Mouse (Mus musculus) forebrain, embryonic 14.5 days (tissue): ENCODE measurements around the gene Tshz2. TPM values are rescaled to one million over a fixed set of nuclear protein-coding genes. Genes with fewer than 3 reads are reported as not detected.
A peak's percentile ranks its signal among the peaks of the same experiment; 100 is the strongest.

Source experiments
- ATAC-seq: fragments of 200-750 bp; cut with Nextera tagmentation; 2 replicates; pipeline ENCODE4 v1.8.0; 2017; ENCODE audit warnings: mild to moderate bottlenecking, moderate library complexity
- DNase-seq: peaks from one replicate; pipeline ENCODE4 v3.0.0-alpha.2; 2015; ENCODE audit warnings: low spot score
- H3K27ac ChIP-seq: fragments of 300-500 bp; sonication (generic); 2 replicates; pipeline ENCODE4 v1.5.1; 2014; ENCODE audit warnings: low read depth, mild to moderate bottlenecking, control low read depth, low read length, moderate library complexity
- H3K27me3 ChIP-seq: fragments of 300-500 bp; sonication (generic); replicated peaks from 2 replicates; pipeline ENCODE4 v1.6.1; 2014; ENCODE audit warnings: low read length, control low read depth, mixed read lengths; ENCODE audit not compliant: control insufficient read depth, insufficient read depth
- H3K36me3 ChIP-seq: fragments of 300-500 bp; sonication (generic); 2 replicates; pipeline ENCODE4 v1.6.1; 2014; ENCODE audit warnings: low read length, control low read depth; ENCODE audit not compliant: control insufficient read depth, insufficient read depth
- H3K4me1 ChIP-seq: fragments of 300-500 bp; sonication (generic); 2 replicates; pipeline ENCODE4 v1.6.1; 2014; ENCODE audit warnings: antibody characterized with exemption, low read length, control low read depth; ENCODE audit not compliant: control insufficient read depth, insufficient read depth
- H3K4me2 ChIP-seq: fragments of 300-500 bp; sonication (generic); 2 replicates; pipeline ENCODE4 v1.6.1; 2014; ENCODE audit warnings: mild to moderate bottlenecking, control low read depth, low read length
- H3K4me3 ChIP-seq: fragments of 300-500 bp; sonication (generic); 2 replicates; pipeline ENCODE4 v1.5.1; 2014; ENCODE audit warnings: low read depth, low read length, control low read depth
- H3K9ac ChIP-seq: fragments of 300-500 bp; sonication (generic); 2 replicates; pipeline ENCODE4 v1.6.1; 2014; ENCODE audit warnings: mild to moderate bottlenecking, low read length, control low read depth, moderate library complexity
- H3K9me3 ChIP-seq: fragments of 300-500 bp; sonication (generic); replicated peaks from 2 replicates; pipeline ENCODE4 v1.6.1; 2016; ENCODE audit warnings: low read length, control low read depth, mixed read lengths; ENCODE audit not compliant: control insufficient read depth
- WGBS: fragments of 180-500 bp; shearing (Covaris S2); extraction: QIAGEN DNeasy Blood & Tissue Kit; methylation state at CpG from one replicate; pipeline ENCODE4 v1.1.7; 2014; 5-methylcytosine and 5-hydroxymethylcytosine counted together
- polyA plus RNA-seq: library from polyadenylated mRNA; unstranded; fragments of >200 nt; fragmentation: Nextera tagmentation; extraction: Ambion mirVana; gene quantifications from 2 replicates; pipeline ENCODE4 v1.2.1, GENCODE M21; 2014

Gene Tshz2
- polyA plus RNA-seq, 1 experiment from 2014 or later, result 3.4 TPM

DNA sequence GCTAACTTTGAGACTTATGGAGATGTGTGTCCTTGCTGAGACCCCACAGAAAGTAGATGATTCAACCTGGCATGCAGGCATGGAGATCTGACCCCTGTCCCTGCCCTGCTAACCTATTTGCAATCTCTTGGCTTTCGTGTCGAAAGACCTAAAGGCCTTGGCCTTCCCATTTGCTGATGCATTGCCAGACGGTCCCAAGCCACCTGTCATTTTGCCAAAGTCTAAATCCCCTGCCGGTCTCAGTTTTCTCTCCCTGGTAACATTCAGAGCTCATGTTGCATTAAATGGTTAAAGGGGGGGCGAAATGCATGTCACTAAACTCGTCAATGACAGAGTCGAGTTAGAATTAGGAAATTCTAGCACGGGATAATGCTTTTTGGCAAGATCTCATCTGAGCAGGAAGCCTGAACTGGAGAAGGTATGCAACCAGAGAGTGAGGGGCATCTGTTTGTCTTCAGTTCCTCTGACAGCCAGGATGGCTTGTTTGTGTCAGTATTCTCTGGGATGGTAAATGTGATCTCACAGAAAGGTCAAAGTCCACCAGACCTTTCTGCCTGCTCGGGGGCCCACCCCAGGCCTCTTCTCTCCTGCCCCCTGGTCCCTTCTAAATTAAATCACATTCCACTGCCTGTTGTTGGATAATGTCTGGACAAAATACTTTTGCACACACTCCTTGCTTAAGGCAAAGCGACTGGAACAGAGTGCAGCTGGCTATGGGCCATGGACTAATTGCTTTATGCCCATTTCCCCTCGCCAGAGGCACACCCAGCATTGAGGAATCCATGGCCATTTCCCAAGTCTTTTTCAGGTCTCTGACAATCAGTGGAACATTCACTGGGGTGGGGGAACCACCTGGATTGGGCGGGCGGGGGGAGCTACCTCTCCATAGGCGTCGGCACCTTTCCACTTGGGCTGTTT is 118.0 kb downstream of the Tshz2 start:
- Histone ChIP-seq H3K27me3 (no peaks in the 10 kb centered on the region), H3K27ac (peak overlapping the region; percentile 33; the same call in 1 of the 2 replicates), H3K9me3 (no peaks in the 10 kb centered on the region), H3K4me3 (no peak overlapping the region), H3K4me1 (peaks cover 3% of the 10 kb centered on the region; the same call in 1 of the 2 replicates), H3K9ac (no peak overlapping the region), H3K36me3 (no peaks in the 10 kb centered on the region), H3K4me2 (no peak overlapping the region)
- DNase-seq (peak; percentile 74), ATAC-seq (peak; percentile 44; the same call in 1 of the 2 replicates)
- WGBS, result 43% methylated on average over 15 of the region's 15 CpGs

DNA sequence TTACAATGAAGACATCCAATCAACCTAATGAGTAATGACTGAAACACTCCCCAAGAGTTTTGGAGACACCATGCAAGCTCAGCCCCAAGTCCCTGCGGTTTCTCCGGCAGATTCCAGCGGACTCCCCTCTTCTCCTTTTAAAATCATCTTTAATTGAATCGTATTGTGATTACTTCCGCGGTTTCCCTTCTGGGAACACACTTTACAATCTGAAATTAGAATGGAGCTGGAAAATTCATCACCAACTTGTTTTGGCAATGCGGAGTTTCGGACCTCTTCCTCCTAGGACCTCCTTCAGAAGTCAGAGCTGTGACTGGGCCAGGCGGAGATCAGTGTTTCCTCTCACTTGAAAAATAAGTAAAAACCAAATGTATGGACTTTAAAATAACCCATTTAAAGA is 119.3 kb downstream of the Tshz2 start:
- DNase-seq, result no peak
- no peak for ATAC-seq
- Histone ChIP-seq H3K36me3 (no peaks in the 10 kb centered on the region), H3K4me2 (no peak overlapping the region), H3K4me3 (no peak overlapping the region), H3K4me1 (peaks cover 3% of the 10 kb centered on the region; the same call in 1 of the 2 replicates), H3K27me3 (no peaks in the 10 kb centered on the region), H3K9me3 (no peaks in the 10 kb centered on the region), H3K27ac (no peak overlapping the region), H3K9ac (no peak overlapping the region)
- 88% methylated on average over 9 of the region's 9 CpGs for WGBS

DNA sequence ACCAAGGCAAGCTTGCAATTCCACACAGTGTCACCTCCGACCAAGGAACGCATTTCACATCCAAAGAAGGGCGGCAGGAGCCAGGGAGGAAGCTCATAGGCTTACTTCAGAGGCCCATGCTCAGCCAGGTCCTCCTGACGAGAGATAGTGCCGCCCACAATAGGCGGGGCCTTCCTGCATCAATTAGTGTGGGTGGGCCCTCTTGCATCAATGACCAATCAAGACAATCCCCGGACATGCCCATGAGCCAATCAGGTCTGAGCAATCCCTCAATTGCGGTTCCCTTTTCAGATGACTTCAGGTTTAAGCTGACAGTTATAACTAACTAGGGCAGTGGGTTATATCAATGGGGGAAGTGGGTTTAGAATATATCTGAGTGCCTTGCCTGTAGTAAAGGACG is 120.6 kb downstream of the Tshz2 start:
- H3K4me3 ChIP-seq, result no peak overlapping the region
- no peak overlapping the region for H3K9ac ChIP-seq
- no peak overlapping the region for H3K27ac ChIP-seq
- 88% methylated on average over 9 of the region's 9 CpGs for WGBS
- no peaks in the 10 kb centered on the region for H3K27me3 ChIP-seq
- H3K4me1 ChIP-seq, result peaks cover 3% of the 10 kb centered on the region; the same call in 1 of the 2 replicates
- no peak overlapping the region for H3K4me2 ChIP-seq
- H3K9me3 ChIP-seq, result no peaks in the 10 kb centered on the region
- ATAC-seq (no peak), DNase-seq (no peak)
- no peaks in the 10 kb centered on the region for H3K36me3 ChIP-seq

DNA sequence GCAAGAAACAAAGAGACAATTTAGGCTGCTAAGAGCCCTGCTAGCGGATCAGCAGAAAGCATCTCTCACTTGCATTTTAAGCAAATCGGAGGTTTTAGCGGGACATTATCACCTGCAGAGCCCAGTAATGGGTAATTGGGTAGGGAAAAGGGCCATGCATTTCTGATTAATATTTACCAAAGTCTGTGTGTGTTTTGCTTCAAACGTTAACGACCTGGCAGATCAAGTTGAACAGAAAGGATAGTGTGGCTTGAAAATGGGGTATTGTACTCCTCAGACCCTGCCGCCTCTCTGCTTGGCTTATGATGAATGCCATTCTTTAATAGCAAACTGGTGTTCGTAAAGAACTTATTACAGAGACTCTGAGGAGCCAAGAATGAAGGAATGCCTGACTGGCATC is 122.3 kb downstream of the Tshz2 start:
- 19% methylated on average over 7 of the region's 7 CpGs for WGBS
- Histone ChIP-seq H3K9me3 (no peaks in the 10 kb centered on the region), H3K4me1 (peaks cover 3% of the 10 kb centered on the region; the same call in 1 of the 2 replicates), H3K36me3 (no peaks in the 10 kb centered on the region), H3K4me3 (no peak overlapping the region), H3K27ac (no peak overlapping the region), H3K27me3 (no peaks in the 10 kb centered on the region), H3K9ac (no peak overlapping the region), H3K4me2 (no peak overlapping the region)
- ATAC-seq (no peak), DNase-seq (no peak)

DNA sequence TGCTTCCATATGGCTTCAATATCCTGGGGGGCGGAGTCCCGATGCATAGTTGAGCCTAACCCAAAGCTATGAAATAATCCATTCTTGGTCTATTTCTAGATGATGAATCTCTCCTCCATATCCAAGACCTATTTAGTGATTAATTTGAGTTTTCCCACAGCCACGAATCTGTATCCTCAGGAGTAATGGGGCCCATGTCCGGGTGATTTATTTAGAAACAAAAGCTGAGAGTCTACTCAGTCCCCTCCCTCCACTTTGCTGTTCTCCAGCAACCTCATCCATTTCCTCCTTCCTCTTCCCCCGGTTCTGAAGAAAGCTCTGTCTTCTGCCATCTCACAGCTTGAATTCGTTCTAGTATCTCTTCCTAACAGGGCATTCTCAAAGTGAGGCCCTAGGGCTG is 125.3 kb downstream of the Tshz2 start:
- Histone ChIP-seq H3K9me3 (no peaks in the 10 kb centered on the region), H3K4me2 (no peak overlapping the region), H3K36me3 (no peaks in the 10 kb centered on the region), H3K4me3 (no peak overlapping the region), H3K9ac (no peak overlapping the region), H3K27me3 (no peaks in the 10 kb centered on the region), H3K4me1 (peaks cover 3% of the 10 kb centered on the region; the same call in 1 of the 2 replicates), H3K27ac (no peak overlapping the region)
- DNase-seq (no peak), ATAC-seq (no peak)
- WGBS, result 82% methylated on average over 6 of the region's 6 CpGs

DNA sequence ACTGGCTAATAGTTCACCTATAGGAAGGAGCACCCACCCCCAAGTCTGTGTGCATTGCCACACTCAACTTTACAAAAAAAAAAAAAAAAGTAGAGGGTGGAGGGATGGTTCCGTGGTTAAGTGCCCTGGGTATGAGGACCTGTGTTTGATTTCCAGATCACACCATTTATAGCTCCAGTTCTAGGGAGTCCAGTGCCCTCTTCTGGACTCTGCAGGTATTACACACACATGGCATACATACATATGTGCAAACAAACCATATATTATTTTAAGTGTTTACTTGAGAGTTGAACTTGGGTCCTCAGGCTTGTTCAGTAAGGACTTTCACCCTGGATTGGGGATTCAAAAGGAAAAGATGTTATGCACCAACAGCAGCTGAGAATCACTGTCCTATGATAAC is 127.3 kb downstream of the Tshz2 start:
- H3K9ac ChIP-seq, result no peak overlapping the region
- WGBS, result 91% methylated on average over 1 of the region's 1 CpGs

DNA sequence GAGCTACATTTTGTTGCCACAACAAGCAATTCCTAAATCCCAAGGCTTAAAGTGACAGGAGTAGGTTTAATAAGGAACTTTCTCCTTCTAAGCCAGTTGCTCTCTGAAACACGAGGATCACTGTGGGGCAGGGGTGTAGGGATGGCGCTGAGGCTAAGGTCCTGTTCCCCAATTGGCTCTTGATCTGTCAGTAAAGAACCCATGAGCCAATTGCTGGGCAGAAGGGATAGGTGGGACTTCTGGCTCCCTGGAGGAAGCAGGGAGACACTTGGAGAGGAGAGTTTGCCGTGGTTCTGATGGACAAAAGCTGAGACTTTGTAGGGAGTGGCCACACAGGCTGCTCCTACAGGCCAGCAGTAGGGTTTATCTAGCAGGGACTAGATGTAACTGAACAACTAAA is 128.9 kb downstream of the Tshz2 start:
- Histone ChIP-seq H3K4me2 (no peak overlapping the region), H3K4me3 (no peak overlapping the region), H3K9ac (no peak overlapping the region), H3K36me3 (no peaks in the 10 kb centered on the region), H3K4me1 (no peaks in the 10 kb centered on the region), H3K27me3 (no peaks in the 10 kb centered on the region), H3K9me3 (no peaks in the 10 kb centered on the region), H3K27ac (no peak overlapping the region)
- no peak for DNase-seq
- WGBS, result 38% methylated on average over 3 of the region's 3 CpGs
- no peak for ATAC-seq

More for the DNA sequence above, 127.3 kb downstream of the Tshz2 start:
- Histone ChIP-seq H3K27ac (no peak overlapping the region), H3K36me3 (no peaks in the 10 kb centered on the region), H3K4me1 (peaks cover 3% of the 10 kb centered on the region; the same call in 1 of the 2 replicates), H3K27me3 (no peaks in the 10 kb centered on the region), H3K4me2 (no peak overlapping the region), H3K4me3 (no peak overlapping the region), H3K9me3 (no peaks in the 10 kb centered on the region)
- DNase-seq, result no peak
- ATAC-seq, result no peak

DNA sequence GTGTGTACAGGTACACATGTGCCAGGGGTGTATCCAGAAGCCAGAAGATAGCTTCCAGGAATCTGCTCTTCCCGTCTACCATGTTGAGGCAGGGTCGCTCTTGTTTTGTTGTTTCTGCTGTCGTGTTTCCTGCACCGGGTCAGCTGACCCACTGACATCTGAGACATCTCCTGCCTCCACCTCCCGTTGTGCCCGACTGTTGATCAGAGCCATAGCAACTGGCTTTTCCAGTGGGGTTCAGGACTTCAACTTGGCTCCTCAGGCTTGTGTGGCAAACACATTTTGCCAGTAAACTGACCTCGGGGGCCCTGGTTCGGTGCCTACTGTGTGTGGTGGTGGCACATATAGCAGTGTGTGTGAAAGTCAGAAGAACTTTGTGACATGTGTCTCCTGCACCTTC is 129.5 kb downstream of the Tshz2 start:
- DNase-seq (no peak), ATAC-seq (no peak)
- Histone ChIP-seq H3K9ac (no peak overlapping the region), H3K4me2 (no peak overlapping the region), H3K4me1 (no peaks in the 10 kb centered on the region), H3K36me3 (no peaks in the 10 kb centered on the region), H3K4me3 (no peak overlapping the region), H3K9me3 (no peaks in the 10 kb centered on the region), H3K27me3 (no peaks in the 10 kb centered on the region), H3K27ac (no peak overlapping the region)
- WGBS, result 89% methylated on average over 8 of the region's 8 CpGs

DNA sequence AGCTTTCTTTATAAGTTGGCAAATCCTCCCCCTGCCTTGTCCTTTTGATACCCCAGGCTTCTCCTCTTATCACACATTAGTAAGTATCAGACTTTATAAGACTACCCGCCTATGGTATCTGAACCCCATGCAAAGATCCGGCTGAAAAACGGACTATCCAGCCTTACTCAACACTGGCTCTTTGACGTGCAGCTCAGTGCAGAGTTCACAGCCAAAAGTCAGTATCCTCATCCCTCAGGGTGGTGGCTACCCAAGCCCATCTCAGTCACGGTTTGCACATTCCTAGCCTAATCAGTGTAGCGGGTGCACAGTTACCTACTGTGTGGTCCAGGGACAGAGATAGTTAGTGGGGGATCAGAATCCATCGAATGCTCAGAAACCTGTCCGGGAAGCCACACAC is 130.9 kb downstream of the Tshz2 start:
- H3K36me3 ChIP-seq, result no peaks in the 10 kb centered on the region
- no peaks in the 10 kb centered on the region for H3K27me3 ChIP-seq
- no peak overlapping the region for H3K4me3 ChIP-seq
- no peaks in the 10 kb centered on the region for H3K9me3 ChIP-seq
- ATAC-seq (no peak), DNase-seq (no peak)
- H3K4me2 ChIP-seq, result no peak overlapping the region
- no peak overlapping the region for H3K9ac ChIP-seq
- no peaks in the 10 kb centered on the region for H3K4me1 ChIP-seq
- 89% methylated on average over 8 of the region's 8 CpGs for WGBS
- no peak overlapping the region for H3K27ac ChIP-seq
